Mouse (Mus musculus) embryo, embryonic 10 days (tissue): ENCODE measurements around the gene Cpd.
A peak's percentile ranks its signal among the peaks of the same experiment; 100 is the strongest.

ENCODE experiments used
- DNase-seq: peaks from one replicate; pipeline ENCODE4 v3.0.0-alpha.2; 2015; ENCODE audit warnings: low spot score

The Cpd gene

GRCm38 (mm10) chr11:76791331-76791730, 55.5 kb downstream of the Cpd start:
- no peak for DNase-seq

- peak; percentile 78 for DNase-seq
These were observed 57.6 kb downstream of the Cpd start for GRCm38 (mm10) chr11:76789252-76789651.

GRCm38 (mm10) chr11:76775533-76775932, 71.3 kb downstream of the Cpd start:
- DNase-seq: no peak

DNA sequence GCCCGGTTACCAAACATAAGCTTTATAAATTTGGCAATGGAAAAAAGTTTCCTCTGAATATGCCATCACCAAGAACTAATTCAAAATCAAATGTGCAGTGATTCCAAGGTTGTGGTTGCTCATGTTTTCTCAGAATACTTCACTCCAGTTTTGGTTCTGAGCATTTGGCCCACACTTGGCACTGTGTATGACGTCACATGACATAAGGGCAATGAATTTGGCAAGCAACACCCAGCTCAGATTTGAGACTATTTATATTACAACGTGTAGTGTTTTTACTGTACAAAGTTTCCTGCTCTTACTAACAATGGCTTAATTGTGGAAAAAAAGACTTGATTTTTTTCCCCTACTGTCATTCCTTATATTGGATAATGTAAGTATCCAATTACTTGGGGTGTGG, 73.0 kb downstream of the Cpd start:
- no peak for DNase-seq

- no peak for DNase-seq
These were observed 76.3 kb downstream of the Cpd start for GRCm38 (mm10) chr11:76770566-76770965.

GRCm38 (mm10) chr11:76763741-76764122, 83.1 kb downstream of the Cpd start:
- no peak for DNase-seq

DNA sequence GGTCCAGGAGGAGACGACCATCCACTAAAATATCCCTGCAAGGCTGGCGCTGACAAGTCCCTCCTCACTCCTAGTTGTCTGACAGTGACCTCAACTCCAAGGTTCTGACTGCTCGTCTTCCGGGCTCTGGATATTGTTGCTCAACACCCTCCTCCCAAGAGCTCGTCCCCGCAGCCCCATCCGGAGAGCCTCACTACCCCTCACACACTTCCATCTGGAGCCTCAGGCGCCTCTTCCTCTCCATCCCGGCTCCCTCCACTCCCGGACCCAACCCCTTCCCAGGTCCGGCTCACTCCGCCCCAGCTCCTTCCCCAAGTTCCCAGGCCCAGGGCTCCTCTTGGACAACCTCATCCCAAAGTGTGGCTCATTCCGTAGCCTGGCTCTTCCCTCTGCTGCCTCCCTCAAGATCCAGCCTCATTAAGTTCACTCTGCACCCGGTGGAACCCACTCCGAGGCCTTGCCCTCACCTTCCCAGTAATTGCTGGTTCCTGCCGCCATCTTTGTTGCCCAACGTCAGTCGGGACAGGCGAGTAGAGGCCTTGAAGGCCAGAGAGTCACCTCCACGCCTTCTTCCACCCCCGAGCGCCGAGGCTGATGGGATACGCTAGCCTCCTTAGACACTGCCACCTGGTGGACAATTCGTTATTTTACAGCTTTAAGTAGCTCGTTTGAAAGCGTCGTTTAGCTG, 83.6 kb downstream of the Cpd start, which contains the start of gene Gosr1:
Gosr1 (minus strand) TSS at position 527 of the 688 bp plus-strand sequence.
- peak; percentile 99 for DNase-seq

DNA sequence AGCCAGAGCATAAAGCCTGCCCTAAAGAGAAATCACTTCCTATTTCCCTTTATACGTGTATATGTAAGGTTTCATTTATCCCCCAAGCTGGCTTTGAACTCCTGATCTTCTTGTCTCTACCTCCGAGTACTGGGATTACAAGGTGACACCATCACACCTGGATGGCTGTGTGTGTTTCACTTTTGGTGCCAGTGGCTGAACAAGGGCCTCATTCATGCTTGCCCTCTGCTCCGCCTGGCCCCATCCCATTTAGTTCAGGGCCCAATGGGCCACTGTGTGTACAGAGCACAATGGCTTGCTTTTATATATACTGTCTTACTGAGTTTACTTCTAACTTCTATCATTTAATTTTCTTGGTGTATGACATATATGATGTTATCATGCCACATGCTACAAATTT, 94.5 kb downstream of the Cpd start:
- DNase-seq: no peak

- DNase-seq: no peak
These were observed 98.0 kb downstream of the Cpd start for GRCm38 (mm10) chr11:76748819-76749218.

- no peak for DNase-seq
These were observed 100.9 kb downstream of the Cpd start for GRCm38 (mm10) chr11:76745921-76746320.

- peak; percentile 26 for DNase-seq
These were observed 102.3 kb downstream of the Cpd start for GRCm38 (mm10) chr11:76744550-76744949.

- DNase-seq: no peak
These were observed 104.3 kb downstream of the Cpd start for GRCm38 (mm10) chr11:76742511-76742910.

DNA sequence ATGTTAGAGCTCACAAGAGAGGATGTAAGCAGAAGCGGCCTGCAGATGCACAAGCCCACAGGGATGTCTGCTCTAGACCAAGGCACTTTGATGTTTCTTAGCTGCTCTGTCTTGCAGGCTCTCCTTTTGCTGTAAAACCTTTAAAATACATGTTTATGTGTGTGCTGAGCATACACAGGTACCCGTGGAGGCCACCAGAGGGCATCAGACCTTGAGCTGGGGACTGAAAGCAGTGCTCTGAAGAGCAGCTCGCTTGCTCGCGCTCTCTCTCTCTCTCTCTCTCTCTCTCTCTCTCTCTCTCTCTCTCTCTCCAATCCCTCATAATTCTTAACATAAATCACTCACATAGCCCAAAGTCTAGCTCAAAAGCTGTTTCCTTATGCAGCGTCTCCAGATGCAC, 107.7 kb downstream of the Cpd start:
- DNase-seq: peak; percentile 48

GRCm38 (mm10) chr11:76735753-76736324, 111.0 kb downstream of the Cpd start:
- no peak for DNase-seq

DNA sequence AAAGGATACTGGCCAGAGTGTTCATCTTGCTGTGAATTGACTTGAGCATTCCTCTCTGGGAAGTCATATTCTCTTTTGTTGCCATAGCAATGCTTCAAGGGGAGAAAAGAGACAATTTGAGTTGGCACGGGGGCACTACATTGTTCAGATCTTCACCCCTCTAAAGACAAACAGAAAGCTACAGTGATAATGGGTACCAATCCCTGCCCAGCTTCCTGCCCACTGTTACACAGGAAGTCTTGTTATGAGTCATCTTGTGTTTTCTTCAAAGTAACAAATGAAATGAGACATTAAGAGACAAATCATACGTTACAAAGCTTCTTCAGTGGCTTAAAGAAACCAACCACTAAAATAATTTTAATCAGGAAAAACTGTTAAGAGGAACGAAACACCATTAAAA, 112.3 kb downstream of the Cpd start:
- peak; percentile 19 for DNase-seq

GRCm38 (mm10) chr11:76730650-76731049, 116.2 kb downstream of the Cpd start:
- no peak for DNase-seq
